Comparison of ENCODE assay signal across 7 mouse cellular contexts in genomic region chr9:57644442-57644943, GRCm38 (mm10). TPM values are rescaled to one million over a fixed set of nuclear protein-coding genes. Genes with fewer than 3 reads are reported as not detected.
DNase-seq lines count a peak whose midpoint lies in the region; ATAC-seq and TF ChIP-seq lines count a peak whose summit lies in the region.

No protein-coding gene starts in this region.

- no peak for TF ChIP-seq CTCF in testis, adult 2 months (IDR thresholded peaks at IDR 0.05; ENCODE audit: control insufficient read depth, insufficient read depth, insufficient replicate concordance, low read depth, low read length)
- TF ChIP-seq CTCF in hindbrain, postnatal 0 days (IDR thresholded peaks at IDR 0.05; ENCODE audit: low read depth) = no peak

- no peaks in the 10 kb centered on the region for H3K9me3 ChIP-seq in hindbrain, postnatal 0 days (ENCODE audit: low read length)
- H3K9me3 ChIP-seq in midbrain, embryonic 16.5 days (replicated peaks; ENCODE audit: control insufficient read depth, low read length, poor library complexity, severe bottlenecking) = no peaks in the 10 kb centered on the region

- H3K4me3 ChIP-seq in testis, adult 2 months (ENCODE audit: control insufficient read depth, low read depth, low read length) = peak overlapping the region; percentile 94
- peak overlapping the region; percentile 95 for H3K4me3 ChIP-seq in hindbrain, postnatal 0 days (ENCODE audit: low read length)
- peak overlapping the region; percentile 94 for H3K4me3 ChIP-seq in midbrain, embryonic 16.5 days (ENCODE audit: low read depth, low read length)

- peak overlapping the region; percentile 30; the same call in 1 of the 2 replicates for H3K27ac ChIP-seq in testis, adult 2 months (ENCODE audit: control insufficient read depth, insufficient read depth, low read depth, low read length)
- peak overlapping the region; percentile 89 for H3K27ac ChIP-seq in hindbrain, postnatal 0 days
- H3K27ac ChIP-seq in midbrain, embryonic 16.5 days (ENCODE audit: low read length) = peak overlapping the region; percentile 93

- H3K27me3 ChIP-seq in testis, adult 2 months (ENCODE audit: control insufficient read depth, insufficient read depth, low read length) = no peaks in the 10 kb centered on the region
- no peaks in the 10 kb centered on the region for H3K27me3 ChIP-seq in hindbrain, postnatal 0 days (ENCODE audit: insufficient read depth, low read length)
- no peaks in the 10 kb centered on the region for H3K27me3 ChIP-seq in midbrain, embryonic 16.5 days (ENCODE audit: control insufficient read depth, insufficient read depth, low read depth, low read length)

- intact Hi-C loops in gastrocnemius, postnatal 36 days (cut with DNase I) = no loop called here

- H3K4me2 ChIP-seq in hindbrain, postnatal 0 days (ENCODE audit: low read depth, low read length) = peak overlapping the region; percentile 95
- H3K4me2 ChIP-seq in midbrain, embryonic 16.5 days (ENCODE audit: low read length) = peak overlapping the region; percentile 88

- peak; percentile 30 for ATAC-seq in hindbrain, postnatal 0 days
- ATAC-seq in midbrain, embryonic 16.5 days = peak; percentile 32

- H3K9ac ChIP-seq in hindbrain, postnatal 0 days (replicated peaks; ENCODE audit: low read length) = peak overlapping the region; percentile 98
- H3K9ac ChIP-seq in midbrain, embryonic 16.5 days (ENCODE audit: low read depth, low read length) = peak overlapping the region; percentile 100

- no peaks in the 10 kb centered on the region for H3K36me3 ChIP-seq in testis, adult 2 months (ENCODE audit: control insufficient read depth, insufficient read depth, low read length)
- 0 out of 2 replicates have a peak, but pooled peaks cover 4% of the 10 kb centered on the region for H3K36me3 ChIP-seq in hindbrain, postnatal 0 days (ENCODE audit: insufficient read depth, low read length)
- no peaks in the 10 kb centered on the region; the same call in 1 of the 2 replicates for H3K36me3 ChIP-seq in midbrain, embryonic 16.5 days (ENCODE audit: control insufficient read depth, insufficient read depth, low read length)

- H3K4me1 ChIP-seq in testis, adult 2 months (ENCODE audit: control insufficient read depth, insufficient read depth, low read length) = peaks cover 11% of the 10 kb centered on the region
- H3K4me1 ChIP-seq in hindbrain, postnatal 0 days (ENCODE audit: insufficient read depth, low read length) = peaks cover 33% of the 10 kb centered on the region
- H3K4me1 ChIP-seq in midbrain, embryonic 16.5 days (ENCODE audit: control insufficient read depth, insufficient read depth, low read length) = peaks cover 48% of the 10 kb centered on the region

- no peak for TF ChIP-seq POLR2A in testis, adult 2 months (IDR thresholded peaks at IDR 0.05; ENCODE audit: control insufficient read depth, low read depth, low read length)

- DNase-seq in testis, postnatal 10 days (ENCODE audit: low spot score) = no peak
- DNase-seq in embryo, embryonic 11 days = peak; percentile 56
- DNase-seq in hindbrain, postnatal 0 days (ENCODE audit: low spot score) = peak; percentile 43
- no peak for DNase-seq in gastrocnemius, postnatal 36 days
- DNase-seq in left cerebral cortex, adult 8-10 months (ENCODE audit: low spot score in 2 of 2) = no peak

- under 1% methylated on average over 18 of the region's 18 CpGs for WGBS in hindbrain, postnatal 0 days
- under 1% methylated on average over 18 of the region's 18 CpGs for WGBS in midbrain, embryonic 16.5 days

RNA-seq across cellular contexts. Expression of gene Csk, which starts 8.9 kb away (rescaled TPM):
- 13.4 and 13.9 TPM in 2 replicates for polyA plus RNA-seq in testis, adult 2 months (2012; rRNA removed)
- total RNA-seq in hindbrain, postnatal 0 days (2014; rRNA removed) = 128 and 129 TPM in 2 replicates
- polyA plus RNA-seq in hindbrain, postnatal 0 days (2015; fragmentation: Nextera tagmentation; extraction: Ambion mirVana) = 39.4 and 44.4 TPM in 2 replicates
- 38.2 and 39.2 TPM in 2 replicates for polyA plus RNA-seq in midbrain, embryonic 16.5 days (2015; fragmentation: Nextera tagmentation; extraction: Ambion mirVana)
- total RNA-seq in gastrocnemius, postnatal 36 days (2021) = 1 to 10 TPM; 8.5 to 9.5 TPM
- 10 to 100 TPM; 36.0 to 44.4 (median 41.6) TPM for total RNA-seq in left cerebral cortex, adult 8-10 months (2022)

RNA-seq across cellular contexts. Expression of gene Lman1l, which starts 23.9 kb away (rescaled TPM):
- polyA plus RNA-seq in testis, adult 2 months (2012; rRNA removed) = 0.06 TPM in 1 of 2 replicates, not detected in the other
- not detected in 2 replicates for total RNA-seq in hindbrain, postnatal 0 days (2014; rRNA removed)
- polyA plus RNA-seq in hindbrain, postnatal 0 days (2015; fragmentation: Nextera tagmentation; extraction: Ambion mirVana) = not detected in 2 replicates
- polyA plus RNA-seq in midbrain, embryonic 16.5 days (2015; fragmentation: Nextera tagmentation; extraction: Ambion mirVana) = not detected in 2 replicates
- not detected for total RNA-seq in gastrocnemius, postnatal 36 days (2021)
- total RNA-seq in left cerebral cortex, adult 8-10 months (2022) = not detected

RNA-seq across cellular contexts. Expression of gene Cplx3, which starts 38.4 kb away (rescaled TPM):
- 0.16 TPM in 1 of 2 replicates, not detected in the other for polyA plus RNA-seq in testis, adult 2 months (2012; rRNA removed)
- 0.10 TPM in 1 of 2 replicates, not detected in the other for total RNA-seq in hindbrain, postnatal 0 days (2014; rRNA removed)
- polyA plus RNA-seq in hindbrain, postnatal 0 days (2015; fragmentation: Nextera tagmentation; extraction: Ambion mirVana) = 0.79 and 1.2 TPM in 2 replicates
- polyA plus RNA-seq in midbrain, embryonic 16.5 days (2015; fragmentation: Nextera tagmentation; extraction: Ambion mirVana) = 0.46 and 1.3 TPM in 2 replicates
- not detected for total RNA-seq in gastrocnemius, postnatal 36 days (2021)
- 10 to 100 TPM; 15.3 to 21.3 (median 19.1) TPM for total RNA-seq in left cerebral cortex, adult 8-10 months (2022)

RNA-seq across cellular contexts. Expression of gene Cyp1a2, which starts 39.0 kb away (rescaled TPM):
- 0.16 and 0.38 TPM in 2 replicates for polyA plus RNA-seq in testis, adult 2 months (2012; rRNA removed)
- total RNA-seq in hindbrain, postnatal 0 days (2014; rRNA removed) = not detected in 2 replicates
- not detected in 2 replicates for polyA plus RNA-seq in hindbrain, postnatal 0 days (2015; fragmentation: Nextera tagmentation; extraction: Ambion mirVana)
- not detected in 2 replicates for polyA plus RNA-seq in midbrain, embryonic 16.5 days (2015; fragmentation: Nextera tagmentation; extraction: Ambion mirVana)
- total RNA-seq in gastrocnemius, postnatal 36 days (2021) = not detected
- total RNA-seq in left cerebral cortex, adult 8-10 months (2022) = not detected

RNA-seq across cellular contexts. Expression of gene Cyp1a1, which starts 43.2 kb away (rescaled TPM):
- polyA plus RNA-seq in testis, adult 2 months (2012; rRNA removed) = 0.09 and 0.11 TPM in 2 replicates
- 0.05 and 0.07 TPM in 2 replicates for total RNA-seq in hindbrain, postnatal 0 days (2014; rRNA removed)
- polyA plus RNA-seq in hindbrain, postnatal 0 days (2015; fragmentation: Nextera tagmentation; extraction: Ambion mirVana) = 0.10 and 0.24 TPM in 2 replicates
- polyA plus RNA-seq in midbrain, embryonic 16.5 days (2015; fragmentation: Nextera tagmentation; extraction: Ambion mirVana) = 0.06 and 0.12 TPM in 2 replicates
- under 1 TPM; 0.26 to 0.57 TPM for total RNA-seq in gastrocnemius, postnatal 36 days (2021)
- under 1 TPM; 0.14 to 0.25 (median 0.19) TPM for total RNA-seq in left cerebral cortex, adult 8-10 months (2022)

Comparison
In these comparisons a context has a peak if more than half of its experiments do, and no peak if none do; other contexts are left out.
1. H3K27ac ChIP-seq: peak in every context shown above with its lines; median percentile 93 in midbrain, embryonic 16.5 days; 89 in hindbrain, postnatal 0 days; 30 in testis, adult 2 months.
2. DNase-seq: peak in embryo, embryonic 11 days (single experiment) and hindbrain, postnatal 0 days (single experiment); none in testis, postnatal 10 days (single experiment), gastrocnemius, postnatal 36 days (0 of 2) and left cerebral cortex, adult 8-10 months (0 of 2).
3. RNA of gene Cplx3, which starts 38.4 kb away (total RNA-seq): 15.3 to 21.3 TPM in left cerebral cortex, adult 8-10 months; 0.10 TPM in hindbrain, postnatal 0 days and not detected in gastrocnemius, postnatal 36 days; every median in the first group is over 10 times any median in the second.
4. Peak in every context shown above with its lines, with median percentiles within 50 percentile points of each other: H3K4me3 ChIP-seq.